Comparison of ENCODE assay signal across 12 mouse cellular contexts in genomic region chr19:4990256-4990625, GRCm38 (mm10). TPM values are rescaled to one million over a fixed set of nuclear protein-coding genes. Genes with fewer than 3 reads are reported as not detected.
A peak's percentile ranks its signal among the peaks of the same experiment; 100 is the strongest.
DNase-seq lines count a peak whose midpoint lies in the region; ATAC-seq lines count a peak whose summit lies in the region.
"Had no signal": no experiment of that assay in that cellular context is flagged by ENCODE, and none has a peak within 500 bp of the region (broad histone marks: within the 10 kb centered on the region; RNA-seq: fewer than 3 reads in every experiment).

TSS of gene Npas4 (minus strand) at chr19:4990316.

- ATAC-seq in heart, embryonic 14.5 days (ENCODE audit: insufficient number of reproducible peaks, insufficient read depth, low FRiP score, low read depth): no peak
- no peak for ATAC-seq in embryonic facial prominence, embryonic 12.5 days (ENCODE audit: insufficient number of reproducible peaks, insufficient read depth, low FRiP score, low TSS enrichment)
- no peak for ATAC-seq in hindbrain, embryonic 14.5 days (ENCODE audit: low FRiP score)
- ATAC-seq in midbrain, embryonic 16.5 days: no peak
- ATAC-seq: CD4-positive, CD25-positive, alpha-beta regulatory T cell, adult 4 months; liver, postnatal 0 days had no signal

- peaks cover 8% of the 10 kb centered on the region; the same call in 1 of the 2 replicates for H3K36me3 ChIP-seq in heart, embryonic 14.5 days (ENCODE audit: control insufficient read depth, insufficient read depth, low read length)
- H3K36me3 ChIP-seq in embryonic facial prominence, embryonic 12.5 days: no peaks in the 10 kb centered on the region
- peaks cover 9% of the 10 kb centered on the region; the same call in 1 of the 2 replicates for H3K36me3 ChIP-seq in hindbrain, embryonic 14.5 days (replicated peaks; ENCODE audit: control insufficient read depth, insufficient read depth)
- peaks cover 5% of the 10 kb centered on the region; the same call in 1 of the 2 replicates for H3K36me3 ChIP-seq in midbrain, embryonic 16.5 days (ENCODE audit: control insufficient read depth, insufficient read depth, low read length)

- no peak within 1 kb of the TSS for H3K9ac ChIP-seq in heart, embryonic 14.5 days (ENCODE audit: low read length)
- no peak within 1 kb of the TSS for H3K9ac ChIP-seq in embryonic facial prominence, embryonic 12.5 days
- H3K9ac ChIP-seq in hindbrain, embryonic 14.5 days: peak within 1 kb of the TSS; percentile 71
- H3K9ac ChIP-seq in midbrain, embryonic 16.5 days (ENCODE audit: low read depth, low read length): peak within 1 kb of the TSS; percentile 78
- H3K9ac ChIP-seq: liver, postnatal 0 days had no signal

- no peak for DNase-seq in heart, postnatal 4 days
- DNase-seq in hindbrain, embryonic 14.5 days (ENCODE audit: low spot score): no peak
- DNase-seq in ovary, adult 18-20 months (ENCODE audit: low spot score): no peak
- no peak for DNase-seq in gastrocnemius, postnatal 36 days
- no peak for DNase-seq in adrenal gland, postnatal 36 days
- DNase-seq: gastrocnemius, postnatal 14 days; liver, postnatal 0 days had no signal

- no peak within 1 kb of the TSS for H3K27ac ChIP-seq in heart, embryonic 14.5 days (replicated peaks in 1 of 2; ENCODE audit: control insufficient read depth in 1 of 2, insufficient read depth in 1 of 2, low read depth in 2 of 2, low read length in 2 of 2)
- H3K27ac ChIP-seq in embryonic facial prominence, embryonic 12.5 days: no peak within 1 kb of the TSS
- peak within 1 kb of the TSS; percentile 76 for H3K27ac ChIP-seq in hindbrain, embryonic 14.5 days
- peak within 1 kb of the TSS; percentile 77 for H3K27ac ChIP-seq in midbrain, embryonic 16.5 days (ENCODE audit: low read length)

- WGBS in heart, embryonic 14.5 days: 15% methylated on average over 4 of the region's 4 CpGs
- 22% methylated on average over 4 of the region's 4 CpGs for WGBS in embryonic facial prominence, embryonic 12.5 days
- WGBS in hindbrain, embryonic 14.5 days: 16% methylated on average over 4 of the region's 4 CpGs
- WGBS in midbrain, embryonic 16.5 days: 12% methylated on average over 4 of the region's 4 CpGs

- peak within 1 kb of the TSS; percentile 4 to 13; a peak in 1 of 4 replicates for H3K4me3 ChIP-seq in heart, embryonic 14.5 days (ENCODE audit: control insufficient read depth in 1 of 2, insufficient read depth in 1 of 2, low read depth in 1 of 2, low read length in 2 of 2)
- 0 out of 2 replicates have a peak within 1 kb of the TSS, but pooled peaks have one; percentile 4 for H3K4me3 ChIP-seq in embryonic facial prominence, embryonic 12.5 days
- peak within 1 kb of the TSS; percentile 50 for H3K4me3 ChIP-seq in hindbrain, embryonic 14.5 days (replicated peaks; ENCODE audit: low read length)
- peak within 1 kb of the TSS; percentile 56 for H3K4me3 ChIP-seq in midbrain, embryonic 16.5 days (ENCODE audit: low read depth, low read length)

- H3K4me1 ChIP-seq in heart, embryonic 14.5 days (ENCODE audit: control insufficient read depth in 2 of 2, insufficient read depth in 2 of 2, low read length in 2 of 2): peaks cover 26 to 30% of the 10 kb centered on the region in 2 experiments
- no peaks in the 10 kb centered on the region for H3K4me1 ChIP-seq in embryonic facial prominence, embryonic 12.5 days
- peaks cover 34% of the 10 kb centered on the region for H3K4me1 ChIP-seq in hindbrain, embryonic 14.5 days (replicated peaks; ENCODE audit: control insufficient read depth, insufficient read depth, low read length)
- peaks cover 48% of the 10 kb centered on the region for H3K4me1 ChIP-seq in midbrain, embryonic 16.5 days (ENCODE audit: control insufficient read depth, insufficient read depth, low read length)

- no peaks in the 10 kb centered on the region for H3K9me3 ChIP-seq in heart, embryonic 14.5 days (ENCODE audit: control insufficient read depth, low read length)
- no peaks in the 10 kb centered on the region for H3K9me3 ChIP-seq in embryonic facial prominence, embryonic 12.5 days
- H3K9me3 ChIP-seq in hindbrain, embryonic 14.5 days (ENCODE audit: control insufficient read depth, low read length): no peaks in the 10 kb centered on the region
- H3K9me3 ChIP-seq in midbrain, embryonic 16.5 days (replicated peaks; ENCODE audit: control insufficient read depth, low read length, poor library complexity, severe bottlenecking): no peaks in the 10 kb centered on the region

- peaks cover 30% of the 10 kb centered on the region for H3K27me3 ChIP-seq in heart, embryonic 14.5 days (ENCODE audit: control insufficient read depth, insufficient read depth, low read length)
- peaks cover 69% of the 10 kb centered on the region for H3K27me3 ChIP-seq in embryonic facial prominence, embryonic 12.5 days
- H3K27me3 ChIP-seq in hindbrain, embryonic 14.5 days (ENCODE audit: control insufficient read depth, insufficient read depth, low read length): peaks cover 63% of the 10 kb centered on the region
- peaks cover 28% of the 10 kb centered on the region for H3K27me3 ChIP-seq in midbrain, embryonic 16.5 days (ENCODE audit: control insufficient read depth, insufficient read depth, low read depth, low read length)

- intact Hi-C loops in gastrocnemius, postnatal 36 days (cut with DNase I): no loop called here

- H3K4me2 ChIP-seq in heart, embryonic 14.5 days (ENCODE audit: low read length): peak within 1 kb of the TSS; percentile 57
- peak within 1 kb of the TSS; percentile 24; the same call in 1 of the 2 replicates for H3K4me2 ChIP-seq in embryonic facial prominence, embryonic 12.5 days (replicated peaks)
- H3K4me2 ChIP-seq in hindbrain, embryonic 14.5 days (replicated peaks): peak within 1 kb of the TSS; percentile 83
- H3K4me2 ChIP-seq in midbrain, embryonic 16.5 days (ENCODE audit: low read length): peak within 1 kb of the TSS; percentile 84

RNA-seq across cellular contexts. Expression of gene Npas4, which starts in this region (rescaled TPM):
- 0.18 TPM in 1 of 2 replicates, not detected in the other for polyA plus RNA-seq in heart, embryonic 14.5 days (2014; fragmentation: Nextera tagmentation; extraction: Ambion mirVana)
- total RNA-seq in heart, postnatal 4 days (2021): under 1 TPM; 0.57 to 0.68 TPM
- polyA plus RNA-seq in embryonic facial prominence, embryonic 12.5 days (2016; fragmentation: Nextera tagmentation; extraction: Ambion mirVana): 0.08 TPM in 1 of 2 replicates, not detected in the other
- 0.23 and 0.31 TPM in 2 replicates for polyA plus RNA-seq in hindbrain, embryonic 14.5 days (2014; fragmentation: Nextera tagmentation; extraction: Ambion mirVana)
- polyA plus RNA-seq in midbrain, embryonic 16.5 days (2015; fragmentation: Nextera tagmentation; extraction: Ambion mirVana): 0.58 and 0.82 TPM in 2 replicates
- total RNA-seq in gastrocnemius, postnatal 36 days (2021): under 1 TPM in 1 of 2 experiments, not detected in 1; 0.07 TPM
- under 1 TPM; 0.20 to 0.40 TPM for total RNA-seq in adrenal gland, postnatal 36 days (2021)
- total RNA-seq: gastrocnemius, postnatal 14 days; neutrophil, adult 5-6 weeks had no signal
- polyA plus RNA-seq: liver, postnatal 0 days had no signal

Comparison
In these comparisons a context has a peak if more than half of its experiments do, and no peak if none do; other contexts are left out.
1. H3K27ac ChIP-seq: peak in hindbrain, embryonic 14.5 days (single experiment) and midbrain, embryonic 16.5 days (single experiment); none in heart, embryonic 14.5 days (0 of 2) and embryonic facial prominence, embryonic 12.5 days (single experiment).
2. H3K4me2 ChIP-seq: peak in every context shown above with its lines; median percentile 84 in midbrain, embryonic 16.5 days; 83 in hindbrain, embryonic 14.5 days; 57 in heart, embryonic 14.5 days; 24 in embryonic facial prominence, embryonic 12.5 days.
3. H3K4me3 ChIP-seq: peak in every context shown above with its lines; median percentile 56 in midbrain, embryonic 16.5 days; 50 in hindbrain, embryonic 14.5 days; 8 in heart, embryonic 14.5 days; 4 in embryonic facial prominence, embryonic 12.5 days.
4. H3K9ac ChIP-seq: peak in hindbrain, embryonic 14.5 days (single experiment) and midbrain, embryonic 16.5 days (single experiment); none in heart, embryonic 14.5 days (single experiment) and embryonic facial prominence, embryonic 12.5 days (single experiment).